Mouse (Mus musculus) ES-Bruce4 (cell line): ENCODE measurements around the gene Eprs.

Experiments used
- CTCF ChIP-seq: IDR thresholded peaks from one replicate; pipeline ENCODE4 v1.8.1; 2011; ENCODE audit warnings: low read depth, low read length
- EP300 ChIP-seq: IDR thresholded peaks from 2 replicates; pipeline ENCODE4 v1.6.1; 2011; ENCODE audit warnings: low read depth, low read length; ENCODE audit not compliant: insufficient read depth
- POLR2A ChIP-seq: IDR thresholded peaks from one replicate; pipeline ENCODE4 v1.8.1; 2011; ENCODE audit warnings: low read length; ENCODE audit not compliant: insufficient read depth

DNA sequence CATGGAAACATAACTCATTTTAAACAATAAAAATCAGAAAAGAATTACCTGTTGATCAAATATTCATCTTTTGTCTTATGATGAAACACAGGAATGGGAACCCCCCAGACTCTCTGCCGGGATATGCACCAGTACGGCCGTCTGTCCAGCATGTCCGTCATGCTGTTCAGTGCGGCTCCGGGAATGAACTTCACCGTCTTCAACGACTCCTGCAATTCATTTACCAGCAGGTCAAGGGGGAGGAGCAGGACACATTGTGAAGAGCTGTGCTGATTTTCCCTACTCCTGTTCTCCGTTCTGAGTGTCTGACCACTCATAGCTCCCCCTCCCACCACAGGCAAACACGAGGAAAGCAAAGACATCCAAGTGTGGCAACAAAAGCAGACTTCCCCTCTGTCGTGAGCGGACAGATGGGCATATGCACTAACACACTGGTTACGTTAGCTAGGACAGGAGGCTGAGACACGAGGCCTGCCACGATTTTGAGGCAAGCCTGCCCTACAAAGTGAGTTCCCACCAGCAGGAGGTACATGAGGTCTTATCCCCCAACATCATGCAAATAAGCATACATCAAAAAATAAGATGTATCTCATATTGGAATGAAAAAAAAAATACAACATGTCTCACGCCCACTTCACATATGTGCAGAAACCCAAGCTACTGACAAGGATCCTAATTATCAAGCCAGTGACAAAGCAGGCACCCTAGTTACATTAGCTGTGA lies 46.8 kb upstream of the Eprs start:
- TF ChIP-seq POLR2A (no peak), CTCF (no peak), EP300 (no peak)
